Mouse (Mus musculus) layer of hippocampus, adult 2 months (tissue): ENCODE measurements around the gene Krtap10-4. TPM values are rescaled to one million over a fixed set of nuclear protein-coding genes. Genes with fewer than 3 reads are reported as not detected.

ENCODE experiments used
- DNase-seq, 2 experiments: peaks; one replicate each; pipeline ENCODE4 v3.0.0; 2022; ENCODE audit warnings: low spot score in 2 of 2
- H3K27ac ChIP-seq: fragments of 200-600 bp; 2 replicates; pipeline ENCODE4 v1.8.1; 2022
- H3K4me3 ChIP-seq: fragments of 200-600 bp; 2 replicates; pipeline ENCODE4 v1.8.1; 2022; ENCODE audit warnings: mild to moderate bottlenecking
- CTCF ChIP-seq: fragments of 200-600 bp; conservative IDR thresholded peaks from 2 replicates; pipeline ENCODE4 v1.8.1; 2022; ENCODE audit warnings: antibody characterized with exemption, mild to moderate bottlenecking, moderate library complexity
- long read RNA-seq, 2 experiments: library from polyadenylated mRNA; stranded (forward); transcript quantifications; one replicate each; pipeline ENCODE4 v2.0.0; 2021; ENCODE audit warnings: borderline mapping rate in 2 of 2
- total RNA-seq, 2 experiments: library from RNA; stranded (reverse); gene quantifications; 2 replicates each; pipeline ENCODE4 v1.2.3; 2021

The Krtap10-4 gene
- total RNA-seq = not detected
- long read RNA-seq, experiment 1 = 0 reads
- long read RNA-seq, experiment 2 = 0 reads

DNA sequence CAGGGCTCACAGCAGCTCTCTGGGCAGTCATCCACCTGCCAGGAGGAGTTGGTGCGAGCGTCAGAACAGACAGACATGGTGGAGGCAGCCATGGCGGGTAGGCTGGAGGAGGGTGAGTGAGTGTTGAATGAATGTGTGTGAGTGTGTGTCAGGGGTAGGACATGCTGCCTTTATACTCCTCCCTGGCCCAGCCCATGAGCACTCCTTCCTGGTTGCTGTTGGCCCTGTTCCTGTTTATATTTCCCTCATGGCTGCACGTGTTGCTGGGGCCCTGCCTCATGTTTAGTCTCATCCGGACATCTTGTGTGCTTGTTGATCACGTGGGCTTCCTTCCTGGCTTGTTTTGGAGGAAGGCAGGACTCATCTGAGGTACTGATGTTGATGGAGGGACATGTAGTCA, at the start of gene Krtap10-4:
Gene Krtap10-4 (minus strand): TSS at position 145 of the 400 bp plus-strand sequence.
- Histone ChIP-seq H3K27ac (no peak within 1 kb of the TSS), H3K4me3 (no peak within 1 kb of the TSS)
- no peak for DNase-seq
- no peak for TF ChIP-seq CTCF

DNA sequence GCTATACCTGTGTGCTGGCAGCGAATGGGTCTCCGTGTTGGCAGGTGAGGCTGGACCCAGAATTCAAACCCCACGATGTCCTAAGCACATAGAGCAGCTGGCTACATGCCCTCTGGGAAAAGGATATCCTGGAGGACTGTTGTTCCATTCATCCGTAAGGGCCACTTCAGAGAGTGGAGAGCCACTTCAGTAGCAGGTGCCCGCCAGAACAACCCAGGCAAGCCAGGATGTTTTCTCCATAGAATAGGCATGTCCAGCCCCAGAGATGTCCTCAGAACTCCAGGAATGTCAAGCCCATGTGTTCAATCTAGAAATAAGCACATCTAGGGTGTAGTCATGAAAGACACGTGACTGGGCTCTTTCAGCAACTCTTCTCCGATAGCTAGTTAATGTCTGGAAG, 42.8 kb upstream of the Krtap10-4 start:
- H3K4me3 ChIP-seq = no peak overlapping the region

DNA sequence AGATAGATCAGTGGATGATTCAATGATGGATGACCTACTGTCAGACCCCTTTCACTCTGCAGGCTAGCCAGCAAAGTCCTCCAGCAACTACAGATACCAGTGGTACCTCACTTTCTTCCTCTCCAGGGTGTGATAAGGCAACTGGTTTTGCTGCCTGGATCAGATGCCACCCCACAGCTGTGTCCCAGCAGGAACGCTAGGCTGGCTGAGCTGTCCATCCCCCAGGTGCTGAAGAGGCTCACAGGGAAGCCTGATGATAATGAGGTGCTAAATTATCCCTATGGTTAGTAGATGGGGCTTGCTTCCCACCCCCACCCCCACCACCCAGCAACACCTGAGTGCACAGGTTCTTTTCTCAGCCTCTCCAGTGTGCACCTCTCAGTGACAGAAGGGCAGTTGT, 40.7 kb upstream of the Krtap10-4 start:
- Histone ChIP-seq H3K27ac (no peak overlapping the region), H3K4me3 (no peak overlapping the region)
- DNase-seq = no peak
- TF ChIP-seq CTCF = no peak

More for the DNA sequence above, 42.8 kb upstream of the Krtap10-4 start:
- no peak for TF ChIP-seq CTCF
- no peak overlapping the region for H3K27ac ChIP-seq
- no peak for DNase-seq

DNA sequence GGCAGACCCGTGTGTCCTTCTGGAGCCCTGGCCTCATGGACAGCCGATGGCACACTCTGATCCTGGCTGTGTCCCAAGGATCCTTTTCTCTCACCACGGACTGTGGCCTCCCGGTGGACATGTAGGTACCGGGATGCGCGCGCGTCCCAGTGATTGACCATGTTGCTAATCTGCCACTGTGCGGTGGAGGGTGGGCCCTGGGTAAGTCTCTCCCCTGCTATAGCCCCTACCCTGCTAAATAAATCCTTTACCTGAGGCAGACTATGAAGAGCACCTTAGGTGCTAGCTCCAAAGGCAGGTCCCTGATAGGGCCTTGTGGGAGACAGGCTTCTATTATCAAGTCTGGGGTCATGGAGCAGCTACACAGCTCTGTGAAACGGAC, 37.9 kb upstream of the Krtap10-4 start:
- H3K4me3 ChIP-seq = no peak overlapping the region

DNA sequence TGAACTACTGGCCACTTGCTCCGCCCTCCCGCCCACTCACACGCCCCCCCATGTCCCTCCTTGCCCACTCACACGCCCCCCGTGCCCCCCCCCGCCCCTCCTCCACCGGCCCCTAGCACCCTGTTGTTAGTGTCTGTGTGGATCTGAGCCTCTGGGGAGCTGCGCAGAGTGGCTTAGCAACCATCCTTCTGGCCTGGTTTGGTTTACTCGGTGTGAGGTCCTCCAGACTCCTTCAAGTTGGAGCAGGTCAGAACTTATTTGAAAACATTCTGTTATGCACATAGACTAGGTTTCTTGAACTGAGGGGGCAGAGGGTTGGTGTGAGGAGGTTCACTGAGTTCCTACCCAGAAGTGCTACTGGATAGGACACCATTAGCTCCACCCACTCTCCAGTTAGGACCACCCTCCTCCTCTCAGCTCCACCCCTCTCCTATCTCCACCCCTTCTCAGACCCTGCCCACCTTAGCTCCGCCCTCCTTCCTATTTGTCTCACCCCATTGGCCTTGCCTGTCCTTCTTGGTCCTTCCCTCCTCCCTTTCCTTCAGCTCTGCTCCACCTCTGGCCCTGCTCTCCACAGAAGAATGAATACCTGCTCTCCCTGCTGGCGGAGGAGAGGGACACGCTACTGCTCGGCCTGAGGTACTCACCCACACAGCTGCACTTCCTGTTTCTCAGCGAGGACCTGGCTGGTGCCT, 37.3 kb upstream of the Krtap10-4 start:
- no peak for DNase-seq
- no peak overlapping the region for H3K27ac ChIP-seq
- no peak for TF ChIP-seq CTCF
- no peak overlapping the region for H3K4me3 ChIP-seq

More for the DNA sequence above, 37.9 kb upstream of the Krtap10-4 start:
- no peak for TF ChIP-seq CTCF
- DNase-seq = no peak
- no peak overlapping the region for H3K27ac ChIP-seq

DNA sequence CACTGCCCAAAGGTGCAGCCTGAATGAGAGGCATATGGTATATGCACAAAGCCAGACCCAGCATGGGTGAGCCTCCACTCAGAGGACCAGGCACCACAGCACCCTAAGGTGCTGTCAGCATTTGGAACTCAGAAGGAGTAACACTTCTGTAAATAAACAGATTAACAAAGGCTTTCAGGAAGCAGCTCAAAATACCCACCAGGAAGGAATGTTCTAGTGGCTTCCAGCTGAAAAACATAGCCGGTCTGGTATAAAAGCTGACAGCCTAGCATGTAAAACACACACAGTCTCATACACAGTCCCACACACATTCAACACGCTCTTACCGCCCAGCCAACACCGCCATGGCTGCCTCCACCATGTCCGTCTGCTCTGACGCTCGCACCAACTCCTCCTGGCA, 34.8 kb upstream of the Krtap10-4 start, which contains the start of gene Gm3285:
Gene Gm3285 (plus strand): TSS at position 301 of the 400 bp plus-strand sequence.
- DNase-seq = no peak
- Histone ChIP-seq H3K27ac (no peak within 1 kb of the TSS), H3K4me3 (no peak within 1 kb of the TSS)
- TF ChIP-seq CTCF = no peak

DNA sequence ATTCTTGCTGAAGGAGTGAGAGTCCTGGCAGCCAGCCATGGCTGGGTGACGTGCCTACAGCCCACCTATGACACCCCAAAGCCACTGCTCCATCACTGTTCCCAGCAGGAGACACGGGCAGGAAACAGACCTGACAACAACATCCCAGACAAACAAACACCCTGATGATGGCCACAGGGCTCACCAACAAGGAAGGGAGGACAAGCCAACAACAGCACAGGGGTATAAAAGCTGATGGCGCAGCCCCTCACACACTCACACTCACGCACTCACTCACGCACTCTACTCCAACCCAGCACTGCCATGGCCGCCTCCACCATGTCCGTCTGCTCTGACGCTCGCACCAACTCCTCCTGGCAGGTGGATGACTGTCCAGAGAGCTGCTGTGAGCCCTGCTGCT, 25.7 kb upstream of the Krtap10-4 start, which contains the start of gene Gm10318:
Gene Gm10318 (plus strand): TSS at position 301 of the 400 bp plus-strand sequence.
- DNase-seq = no peak
- H3K27ac ChIP-seq = no peak within 1 kb of the TSS
- no peak for TF ChIP-seq CTCF
- no peak within 1 kb of the TSS for H3K4me3 ChIP-seq

DNA sequence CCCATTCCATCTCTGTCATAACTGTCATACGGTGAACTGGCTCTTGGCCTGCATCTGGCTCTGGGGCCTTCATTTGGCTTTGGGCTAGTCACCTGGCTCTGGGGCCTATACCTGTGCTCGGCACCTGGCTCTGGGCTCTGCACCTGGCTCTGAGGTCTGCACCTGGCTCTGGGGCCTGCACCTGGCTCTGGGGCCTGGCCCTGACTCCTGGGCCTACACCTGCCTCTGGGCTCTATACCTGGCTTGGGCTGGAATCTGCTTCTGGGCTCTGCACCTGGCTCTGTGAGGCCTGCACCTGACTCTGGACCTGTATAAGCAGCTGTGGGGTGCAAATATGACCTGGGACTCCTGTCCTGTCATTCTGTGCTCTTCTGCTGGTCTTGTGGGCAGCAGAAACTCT, 20.6 kb upstream of the Krtap10-4 start:
- Histone ChIP-seq H3K27ac (no peak overlapping the region), H3K4me3 (no peak overlapping the region)
- DNase-seq = no peak
- no peak for TF ChIP-seq CTCF

DNA sequence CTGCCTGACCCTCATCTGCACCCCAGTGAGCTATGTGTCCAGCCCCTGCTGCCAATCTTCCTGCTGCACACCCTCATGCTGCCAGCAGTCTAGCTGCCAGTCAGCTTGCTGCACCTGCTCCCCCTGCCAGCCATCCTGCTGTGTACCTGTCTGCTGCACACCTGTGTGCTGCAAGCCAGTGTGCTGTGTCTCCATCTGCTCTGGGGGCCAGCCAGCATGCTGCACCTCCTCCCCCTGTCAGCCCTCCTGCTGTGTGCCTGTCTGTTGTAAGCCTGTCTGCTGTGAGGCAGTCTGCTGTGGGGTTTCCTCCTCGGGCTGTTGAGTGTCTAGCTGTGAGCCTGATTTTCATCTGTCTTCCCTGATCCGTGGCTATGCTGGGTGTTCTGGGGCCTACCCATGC, 20.1 kb upstream of the Krtap10-4 start:
- DNase-seq = no peak
- no peak overlapping the region for H3K4me3 ChIP-seq
- no peak overlapping the region for H3K27ac ChIP-seq
- no peak for TF ChIP-seq CTCF

DNA sequence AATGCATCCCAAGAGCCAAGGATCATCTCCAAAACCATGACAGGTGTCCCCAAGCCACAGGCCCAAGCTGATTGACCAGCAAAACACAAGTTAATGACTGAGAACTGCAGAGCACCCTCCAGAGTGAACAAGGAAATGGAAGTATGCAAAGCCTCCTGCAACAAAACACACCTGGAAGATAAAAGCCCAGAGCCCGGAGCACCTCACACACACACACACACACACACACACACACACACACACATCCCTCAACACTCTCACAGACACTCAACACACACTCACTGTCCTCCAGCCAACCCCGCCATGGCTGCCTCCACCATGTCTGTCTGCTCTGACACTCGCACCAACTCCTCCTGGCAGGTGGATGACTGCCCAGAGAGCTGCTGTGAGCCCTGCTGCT, 19.6 kb upstream of the Krtap10-4 start, which contains the start of gene Gm36176:
Gene Gm36176 (plus strand): TSS at position 301 of the 400 bp plus-strand sequence.
- H3K4me3 ChIP-seq = no peak within 1 kb of the TSS
- no peak for TF ChIP-seq CTCF
- no peak for DNase-seq
- no peak within 1 kb of the TSS for H3K27ac ChIP-seq

DNA sequence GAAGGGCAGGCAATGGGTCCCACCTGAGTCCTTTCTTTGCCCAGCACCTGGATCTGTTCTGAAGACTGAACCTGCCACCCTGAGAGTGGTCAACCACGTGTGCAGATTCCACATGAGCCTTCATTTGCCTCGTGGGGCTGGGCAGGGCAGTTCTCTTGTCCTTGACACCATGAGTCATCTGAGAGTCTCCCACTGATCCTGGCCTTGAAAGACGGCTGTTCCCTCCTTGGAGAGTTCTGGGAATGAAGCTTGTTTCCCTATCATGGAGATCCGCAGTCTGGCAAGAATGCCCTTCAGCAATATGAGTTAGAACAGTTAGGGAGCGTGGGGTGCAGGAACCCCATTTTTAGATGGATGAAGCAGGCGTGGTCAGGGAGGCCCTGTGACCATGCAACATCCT, 12.1 kb upstream of the Krtap10-4 start:
- TF ChIP-seq CTCF = no peak
- no peak overlapping the region for H3K27ac ChIP-seq
- no peak for DNase-seq
- H3K4me3 ChIP-seq = no peak overlapping the region

DNA sequence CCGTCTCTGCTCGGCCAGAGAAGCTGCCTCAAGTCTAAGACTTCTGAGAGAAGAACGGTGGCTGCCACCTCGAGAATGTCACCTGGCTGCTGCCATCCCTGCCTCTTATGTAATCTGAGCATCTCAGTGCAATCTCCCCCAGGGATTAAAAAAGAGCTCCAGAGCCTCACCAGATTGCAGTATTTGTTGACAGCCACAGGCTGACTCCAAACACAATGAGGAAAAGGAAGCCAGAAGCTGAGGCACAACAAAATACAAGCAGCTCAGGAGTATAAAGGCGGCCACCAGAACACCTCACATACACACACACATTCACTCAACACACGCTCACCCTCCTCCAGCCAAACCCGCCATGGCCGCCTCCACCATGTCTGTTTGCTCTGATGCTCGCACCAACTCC, 8.8 kb upstream of the Krtap10-4 start, which contains the start of gene Krtap10-10:
Gene Krtap10-10 (plus strand): TSS at position 301 of the 400 bp plus-strand sequence.
- no peak for DNase-seq
- Histone ChIP-seq H3K4me3 (no peak within 1 kb of the TSS), H3K27ac (no peak within 1 kb of the TSS)
- no peak for TF ChIP-seq CTCF

DNA sequence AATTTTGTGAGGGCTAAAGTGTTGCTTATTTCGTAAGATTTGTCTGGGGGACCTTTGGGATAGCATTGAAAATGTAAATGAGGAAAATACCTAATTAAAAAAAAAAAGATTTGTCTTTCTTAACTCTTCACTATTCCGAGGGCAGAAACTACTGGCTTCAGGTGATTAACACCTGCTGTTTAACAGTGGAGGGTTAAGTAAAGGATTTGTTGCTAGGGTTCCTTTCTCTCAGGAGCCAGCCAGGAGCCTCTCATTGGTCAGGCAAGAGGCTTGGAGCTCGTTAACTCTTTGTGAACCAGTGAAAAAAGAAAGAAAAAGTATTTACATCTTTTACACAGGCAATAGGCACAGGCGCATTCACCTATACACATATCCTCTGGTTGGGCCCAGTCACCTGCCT, 7.7 kb downstream of the Krtap10-4 start:
- H3K4me3 ChIP-seq = no peak overlapping the region
- H3K27ac ChIP-seq = no peak overlapping the region
- no peak for DNase-seq
- TF ChIP-seq CTCF = no peak

DNA sequence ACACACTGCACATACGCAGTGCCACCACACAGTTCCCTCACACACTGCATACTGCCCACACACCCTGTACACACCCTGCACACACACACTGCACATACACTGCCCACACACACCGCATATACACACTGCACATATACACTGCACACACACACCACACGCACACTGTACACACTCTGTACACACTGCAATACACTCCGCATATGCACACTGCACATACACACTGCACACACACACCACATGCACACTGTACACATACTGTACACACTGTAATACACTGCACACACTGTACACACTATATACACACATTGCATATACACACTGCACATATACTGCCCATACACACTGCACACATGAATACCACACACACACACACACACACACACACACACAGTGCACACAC, 8.4 kb downstream of the Krtap10-4 start:
- DNase-seq = no peak
- TF ChIP-seq CTCF = no peak
- no peak overlapping the region for H3K4me3 ChIP-seq
- no peak overlapping the region for H3K27ac ChIP-seq
